Mouse (Mus musculus) G1E (cell line): Measurements from ENCODE around the gene Gigyf1.

Experiments used
- CTCF ChIP-seq: IDR thresholded peaks from 2 replicates; pipeline ENCODE4 v1.5.1; 2012; ENCODE audit warnings: low read depth, low read length, inconsistent platforms, mixed read lengths
- GATA1 ChIP-seq: IDR thresholded peaks from 2 replicates; pipeline ENCODE4 v1.6.1; 2012; ENCODE audit warnings: borderline replicate concordance, low read length, inconsistent platforms, mixed read lengths
- GATA2 ChIP-seq: IDR thresholded peaks from 2 replicates; pipeline ENCODE4 v1.6.1; 2012; ENCODE audit warnings: low read depth, low read length, inconsistent platforms, borderline replicate concordance
- TAL1 ChIP-seq: conservative IDR thresholded peaks from 2 replicates; pipeline ENCODE4 v1.6.1; 2012; ENCODE audit warnings: low read depth, low read length, inconsistent platforms, mixed read lengths

GRCm38 (mm10) chr5:137565744-137566143, 47.4 kb downstream of the Gigyf1 start:
- TF ChIP-seq CTCF (no peak), GATA2 (no peak), GATA1 (no peak), TAL1 (no peak)
